22 mouse cellular contexts compared by ENCODE assay signal in genomic region chr12:9518782-9519181, GRCm38 (mm10). TPM values are rescaled to one million over a fixed set of nuclear protein-coding genes. Genes with fewer than 3 reads are reported as not detected.
DNase-seq lines count a peak whose midpoint lies in the region; ATAC-seq and TF ChIP-seq lines count a peak whose summit lies in the region.
"Had no signal": no experiment of that assay in that cellular context is flagged by ENCODE, and none has a peak within 500 bp of the region (broad histone marks: within the 10 kb centered on the region; RNA-seq: fewer than 3 reads in every experiment).

No protein-coding gene starts in this region.

- no peaks in the 10 kb centered on the region for H3K4me1 ChIP-seq in forebrain, postnatal 0 days (ENCODE audit: insufficient read depth)
- H3K4me1 ChIP-seq in forebrain, embryonic 10.5 days: no peaks in the 10 kb centered on the region
- no peaks in the 10 kb centered on the region for H3K4me1 ChIP-seq in lung, adult 2 months (ENCODE audit: control insufficient read depth, insufficient read depth, low read length)
- no peaks in the 10 kb centered on the region for H3K4me1 ChIP-seq in testis, adult 2 months (ENCODE audit: control insufficient read depth, insufficient read depth, low read length)
- H3K4me1 ChIP-seq: embryonic facial prominence, embryonic 12.5 days; forebrain, embryonic 13.5 days had no signal

- no peak overlapping the region for H3K4me2 ChIP-seq in forebrain, postnatal 0 days (ENCODE audit: low read depth)
- H3K4me2 ChIP-seq: embryonic facial prominence, embryonic 12.5 days; forebrain, embryonic 13.5 days; heart, embryonic 11.5 days; limb, embryonic 15.5 days; stomach, embryonic 15.5 days had no signal

- no peak overlapping the region for H3K27ac ChIP-seq in forebrain, postnatal 0 days (ENCODE audit: low read depth, low read length)
- no peak overlapping the region for H3K27ac ChIP-seq in forebrain, embryonic 10.5 days
- H3K27ac ChIP-seq in testis, adult 2 months (ENCODE audit: control insufficient read depth, insufficient read depth, low read depth, low read length): no peak overlapping the region
- H3K27ac ChIP-seq: embryonic facial prominence, embryonic 12.5 days; forebrain, embryonic 13.5 days; limb, embryonic 15.5 days; liver, embryonic 14.5 days; stomach, embryonic 15.5 days had no signal

- 0 out of 2 replicates have a peak, but pooled peaks have one; percentile 6 for TF ChIP-seq CTCF in forebrain, postnatal 0 days (IDR thresholded peaks at IDR 0.05; ENCODE audit: low read depth)
- TF ChIP-seq CTCF in lung, adult 2 months (IDR thresholded peaks at IDR 0.05; ENCODE audit: insufficient read depth, low read length): 0 out of 2 replicates have a peak, but pooled peaks have one; percentile 20
- TF ChIP-seq CTCF in testis, adult 2 months (IDR thresholded peaks at IDR 0.05; ENCODE audit: control insufficient read depth, insufficient read depth, insufficient replicate concordance, low read depth, low read length): 0 out of 2 replicates have a peak, but pooled peaks have one; percentile 16

- no peaks in the 10 kb centered on the region for H3K9me3 ChIP-seq in forebrain, postnatal 0 days (ENCODE audit: low read length)
- no peaks in the 10 kb centered on the region for H3K9me3 ChIP-seq in forebrain, embryonic 10.5 days
- H3K9me3 ChIP-seq: embryonic facial prominence, embryonic 12.5 days; forebrain, embryonic 13.5 days; limb, embryonic 15.5 days; stomach, embryonic 15.5 days had no signal

- no peak for TF ChIP-seq POLR2A in lung, adult 2 months (IDR thresholded peaks at IDR 0.05; ENCODE audit: borderline replicate concordance, extremely low read depth, low read depth, low read length)
- TF ChIP-seq POLR2A in testis, adult 2 months (IDR thresholded peaks at IDR 0.05; ENCODE audit: control insufficient read depth, low read depth, low read length): no peak

- no peak for DNase-seq in forebrain, postnatal 0 days
- DNase-seq in forebrain, embryonic 10.5 days (ENCODE audit: extremely low spot score, low spot score): no peak
- DNase-seq in lung, adult 2 months: no peak
- DNase-seq in lung, postnatal 36 days: no peak
- DNase-seq in testis, postnatal 10 days (ENCODE audit: low spot score): no peak
- no peak for DNase-seq in adrenal gland, postnatal 10 days
- DNase-seq: B cell, adult 2 months; cerebellum, adult 8-10 months; heart, adult 11 months had no signal

- no peaks in the 10 kb centered on the region for H3K27me3 ChIP-seq in forebrain, postnatal 0 days (ENCODE audit: insufficient read depth, low read length)
- H3K27me3 ChIP-seq in forebrain, embryonic 10.5 days (ENCODE audit: poor library complexity, severe bottlenecking): no peaks in the 10 kb centered on the region
- no peaks in the 10 kb centered on the region for H3K27me3 ChIP-seq in testis, adult 2 months (ENCODE audit: control insufficient read depth, insufficient read depth, low read length)
- H3K27me3 ChIP-seq: CH12.LX; embryonic facial prominence, embryonic 12.5 days; forebrain, embryonic 13.5 days; limb, embryonic 15.5 days; stomach, embryonic 15.5 days had no signal

- no peak overlapping the region for H3K4me3 ChIP-seq in forebrain, postnatal 0 days (ENCODE audit: low read depth, low read length)
- no peak overlapping the region for H3K4me3 ChIP-seq in forebrain, embryonic 10.5 days
- no peak overlapping the region for H3K4me3 ChIP-seq in lung, adult 2 months (replicated peaks; ENCODE audit: extremely low read depth, low read depth, low read length)
- no peak overlapping the region for H3K4me3 ChIP-seq in testis, adult 2 months (ENCODE audit: control insufficient read depth, low read depth, low read length)
- H3K4me3 ChIP-seq: embryonic facial prominence, embryonic 12.5 days; erythroblast, embryonic 14.5 days; forebrain, embryonic 13.5 days; limb, embryonic 15.5 days; stomach, embryonic 15.5 days had no signal

- H3K9ac ChIP-seq in forebrain, postnatal 0 days: no peak overlapping the region
- H3K9ac ChIP-seq: embryonic facial prominence, embryonic 12.5 days; forebrain, embryonic 13.5 days; limb, embryonic 15.5 days; liver, embryonic 14.5 days; stomach, embryonic 15.5 days had no signal

- no peaks in the 10 kb centered on the region for H3K36me3 ChIP-seq in forebrain, postnatal 0 days (ENCODE audit: insufficient read depth)
- H3K36me3 ChIP-seq in forebrain, embryonic 10.5 days (replicated peaks): no peaks in the 10 kb centered on the region
- H3K36me3 ChIP-seq in testis, adult 2 months (ENCODE audit: control insufficient read depth, insufficient read depth, low read length): no peaks in the 10 kb centered on the region
- H3K36me3 ChIP-seq: embryonic facial prominence, embryonic 12.5 days; G1E; limb, embryonic 15.5 days; stomach, embryonic 15.5 days had no signal

- 79% methylated on average over 7 of the region's 7 CpGs for WGBS in forebrain, postnatal 0 days
- WGBS in forebrain, embryonic 10.5 days: 85% methylated on average over 7 of the region's 7 CpGs
- 65% methylated on average over 7 of the region's 7 CpGs for WGBS in lung, adult 2 months

- no peak for ATAC-seq in forebrain, postnatal 0 days
- ATAC-seq: activated CD4-positive, CD25-positive, alpha-beta regulatory T cell, adult 4 months; forebrain, embryonic 13.5 days had no signal

RNA-seq across cellular contexts. Expression of gene Osr1, which starts 51.1 kb away (rescaled TPM):
- total RNA-seq in forebrain, postnatal 0 days (2014; rRNA removed): 4.2 and 8.4 TPM in 2 replicates
- 5.6 and 7.4 TPM in 2 replicates for polyA plus RNA-seq in forebrain, postnatal 0 days (2015; fragmentation: Nextera tagmentation; extraction: Ambion mirVana)
- 2.3 and 3.4 TPM in 2 replicates for polyA plus RNA-seq in forebrain, embryonic 10.5 days (2016; fragmentation: Nextera tagmentation; extraction: Ambion mirVana)
- 28.3 and 34.2 TPM in 2 replicates for polyA plus RNA-seq in lung, adult 2 months (2012; rRNA removed)
- 3.9 and 4.5 TPM in 2 replicates for polyA plus RNA-seq in testis, adult 2 months (2012; rRNA removed)
- 10 to 100 TPM in 1 of 2 experiments, 1 to 10 TPM in 1; 5.6 to 10.8 TPM for total RNA-seq in adrenal gland, postnatal 10 days (2021)
- total RNA-seq: CH12.LX; G1E; megakaryocyte-erythroid progenitor cell, adult 5-6 weeks; neutrophil, adult 5-6 weeks had no signal
- polyA plus RNA-seq: activated CD4-positive, CD25-positive, alpha-beta regulatory T cell, adult 4 months; erythroblast, embryonic 14.5 days; G1E had no signal
